Mouse (Mus musculus): ENCODE data around the gene Tmem132c. TPM values are rescaled to one million over a fixed set of nuclear protein-coding genes. Genes with fewer than 3 reads are reported as not detected.

The Tmem132c gene
- total and polyA plus RNA-seq, 2 experiments, result under 0.01 TPM; not detected in 1

GRCm38 (mm10) chr5:127405391-127406000 lies 163.9 kb downstream of the Tmem132c start:
- Histone ChIP-seq H3K9ac (ENCODE audit: low read depth, low read length) (no peak overlapping the region), H3K27me3 (ENCODE audit: control insufficient read depth, insufficient read depth, low read length) (no peaks in the 10 kb centered on the region), H3K4me1 (ENCODE audit: control insufficient read depth, insufficient read depth, low read length) (no peaks in the 10 kb centered on the region), H3K4me3 (ENCODE audit: insufficient read depth, low read depth, low read length) (no peak overlapping the region), H3K27ac (replicated peaks; ENCODE audit: insufficient read depth, low read depth, low read length) (no peak overlapping the region), H3K79me2 (ENCODE audit: control insufficient read depth, insufficient read depth, low read length) (no peaks in the 10 kb centered on the region), H3K36me3 (ENCODE audit: control insufficient read depth, insufficient read depth, low read length) (no peaks in the 10 kb centered on the region)
- TF ChIP-seq CTCF (IDR thresholded peaks at IDR 0.05; ENCODE audit: low read depth, low read length) (no peak), POLR2A (IDR thresholded peaks at IDR 0.05; ENCODE audit: extremely low read depth, insufficient read depth, low read length) (no peak)
- no peak for DNase-seq (ENCODE audit: extremely low read depth, low read depth, low spot score)
- WGBS, result 65% methylated on average over 18 of the region's 18 CpGs

- Histone ChIP-seq H3K27ac (replicated peaks; ENCODE audit: insufficient read depth, low read depth, low read length) (no peak overlapping the region), H3K4me1 (ENCODE audit: control insufficient read depth, insufficient read depth, low read length) (no peaks in the 10 kb centered on the region), H3K36me3 (ENCODE audit: control insufficient read depth, insufficient read depth, low read length) (no peaks in the 10 kb centered on the region), H3K27me3 (ENCODE audit: control insufficient read depth, insufficient read depth, low read length) (no peaks in the 10 kb centered on the region), H3K9ac (ENCODE audit: low read depth, low read length) (no peak overlapping the region), H3K79me2 (ENCODE audit: control insufficient read depth, insufficient read depth, low read length) (no peaks in the 10 kb centered on the region), H3K4me3 (ENCODE audit: insufficient read depth, low read depth, low read length) (no peak overlapping the region)
- DNase-seq (ENCODE audit: extremely low read depth, low read depth, low spot score), result no peak
- 21% methylated on average over 9 of the region's 9 CpGs for WGBS
- TF ChIP-seq CTCF (IDR thresholded peaks at IDR 0.05; ENCODE audit: low read depth, low read length) (no peak), POLR2A (IDR thresholded peaks at IDR 0.05; ENCODE audit: extremely low read depth, insufficient read depth, low read length) (no peak)
Measured at GRCm38 (mm10) chr5:127406014-127406655, 164.5 kb downstream of the Tmem132c start.

- DNase-seq (ENCODE audit: extremely low read depth, low read depth, low spot score), result no peak
- H3K27ac ChIP-seq (replicated peaks; ENCODE audit: insufficient read depth, low read depth, low read length), result no peak overlapping the region
- H3K36me3 ChIP-seq (ENCODE audit: control insufficient read depth, insufficient read depth, low read length), result no peaks in the 10 kb centered on the region
- H3K9ac ChIP-seq (ENCODE audit: low read depth, low read length), result no peak overlapping the region
- H3K27me3 ChIP-seq (ENCODE audit: control insufficient read depth, insufficient read depth, low read length), result no peaks in the 10 kb centered on the region
- H3K79me2 ChIP-seq (ENCODE audit: control insufficient read depth, insufficient read depth, low read length), result no peaks in the 10 kb centered on the region
- 65% methylated on average over 7 of the region's 7 CpGs for WGBS
- no peak overlapping the region for H3K4me3 ChIP-seq (ENCODE audit: insufficient read depth, low read depth, low read length)
- no peaks in the 10 kb centered on the region for H3K4me1 ChIP-seq (ENCODE audit: control insufficient read depth, insufficient read depth, low read length)
- TF ChIP-seq POLR2A (IDR thresholded peaks at IDR 0.05; ENCODE audit: extremely low read depth, insufficient read depth, low read length) (no peak), CTCF (IDR thresholded peaks at IDR 0.05; ENCODE audit: low read depth, low read length) (no peak)
Measured at GRCm38 (mm10) chr5:127416536-127416935, 174.9 kb downstream of the Tmem132c start.

GRCm38 (mm10) chr5:127423936-127424335 lies 182.3 kb downstream of the Tmem132c start:
- H3K79me2 ChIP-seq (ENCODE audit: control insufficient read depth, insufficient read depth, low read length), result no peaks in the 10 kb centered on the region
- TF ChIP-seq POLR2A (IDR thresholded peaks at IDR 0.05; ENCODE audit: extremely low read depth, insufficient read depth, low read length) (no peak), CTCF (IDR thresholded peaks at IDR 0.05; ENCODE audit: low read depth, low read length) (no peak)

DNA sequence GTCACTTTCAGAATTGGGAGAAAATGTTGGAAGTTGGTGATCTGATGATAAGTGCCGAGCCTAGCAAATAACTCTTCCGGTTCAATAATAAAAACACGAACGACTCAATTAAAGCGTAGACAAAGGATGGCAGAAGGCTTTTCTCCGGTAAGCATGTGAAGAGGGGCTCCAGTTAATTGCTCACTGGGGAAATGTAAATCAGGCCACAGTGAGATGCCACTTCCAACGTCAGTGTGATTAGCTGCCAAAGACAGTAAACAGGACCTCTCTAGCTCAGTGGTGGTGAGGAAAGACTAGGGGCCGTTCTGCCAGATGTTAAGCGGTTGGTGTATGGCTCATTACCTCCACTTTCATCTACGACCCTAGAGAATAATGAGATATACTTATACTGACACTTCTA lies 187.5 kb downstream of the Tmem132c start:
- H3K27me3 ChIP-seq (ENCODE audit: control insufficient read depth, insufficient read depth, low read length), result no peaks in the 10 kb centered on the region
- TF ChIP-seq CTCF (IDR thresholded peaks at IDR 0.05; ENCODE audit: low read depth, low read length), result no peak
- no peak for TF ChIP-seq POLR2A (IDR thresholded peaks at IDR 0.05; ENCODE audit: extremely low read depth, insufficient read depth, low read length)
- H3K27ac ChIP-seq (replicated peaks; ENCODE audit: insufficient read depth, low read depth, low read length), result no peak overlapping the region
- no peak for DNase-seq (ENCODE audit: extremely low read depth, low read depth, low spot score)
- no peaks in the 10 kb centered on the region for H3K36me3 ChIP-seq (ENCODE audit: control insufficient read depth, insufficient read depth, low read length)
- H3K4me3 ChIP-seq (ENCODE audit: insufficient read depth, low read depth, low read length), result no peak overlapping the region
- 77% methylated on average over 10 of the region's 10 CpGs for WGBS
- H3K79me2 ChIP-seq (ENCODE audit: control insufficient read depth, insufficient read depth, low read length), result no peaks in the 10 kb centered on the region
- no peak overlapping the region for H3K9ac ChIP-seq (ENCODE audit: low read depth, low read length)
- no peaks in the 10 kb centered on the region for H3K4me1 ChIP-seq (ENCODE audit: control insufficient read depth, insufficient read depth, low read length)

More at GRCm38 (mm10) chr5:127423936-127424335, 182.3 kb downstream of the Tmem132c start:
- no peaks in the 10 kb centered on the region for H3K36me3 ChIP-seq (ENCODE audit: control insufficient read depth, insufficient read depth, low read length)
- DNase-seq (ENCODE audit: extremely low read depth, low read depth, low spot score), result no peak
- H3K27me3 ChIP-seq (ENCODE audit: control insufficient read depth, insufficient read depth, low read length), result no peaks in the 10 kb centered on the region
- H3K4me1 ChIP-seq (ENCODE audit: control insufficient read depth, insufficient read depth, low read length), result no peaks in the 10 kb centered on the region
- H3K27ac ChIP-seq (replicated peaks; ENCODE audit: insufficient read depth, low read depth, low read length), result no peak overlapping the region
- H3K9ac ChIP-seq (ENCODE audit: low read depth, low read length), result no peak overlapping the region
- H3K4me3 ChIP-seq (ENCODE audit: insufficient read depth, low read depth, low read length), result no peak overlapping the region

DNA sequence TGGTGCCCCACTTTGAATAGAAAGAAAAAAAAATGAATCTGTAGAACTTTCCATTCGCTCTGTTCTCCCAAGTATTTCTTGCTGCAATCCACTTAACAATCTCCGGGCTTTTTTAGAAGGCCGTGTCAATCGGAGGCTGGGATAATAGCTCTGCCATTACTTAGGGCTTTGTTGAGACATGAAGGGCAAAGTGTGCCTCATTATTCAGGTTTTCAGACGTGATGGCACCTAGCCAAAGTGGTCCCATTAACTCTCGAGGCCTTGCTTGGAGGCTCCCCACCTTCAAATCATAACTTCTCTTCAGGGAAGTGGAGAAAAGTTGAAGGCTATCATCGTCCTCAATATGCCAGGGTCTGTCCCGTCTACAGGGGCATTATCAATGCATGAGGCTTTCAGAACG lies 190.0 kb downstream of the Tmem132c start:
- DNase-seq (ENCODE audit: extremely low read depth, low read depth, low spot score), result no peak
- Histone ChIP-seq H3K27ac (replicated peaks; ENCODE audit: insufficient read depth, low read depth, low read length) (no peak overlapping the region), H3K9ac (ENCODE audit: low read depth, low read length) (no peak overlapping the region), H3K27me3 (ENCODE audit: control insufficient read depth, insufficient read depth, low read length) (no peaks in the 10 kb centered on the region), H3K36me3 (ENCODE audit: control insufficient read depth, insufficient read depth, low read length) (no peaks in the 10 kb centered on the region), H3K79me2 (ENCODE audit: control insufficient read depth, insufficient read depth, low read length) (no peaks in the 10 kb centered on the region), H3K4me3 (ENCODE audit: insufficient read depth, low read depth, low read length) (no peak overlapping the region), H3K4me1 (ENCODE audit: control insufficient read depth, insufficient read depth, low read length) (no peaks in the 10 kb centered on the region)
- 79% methylated on average over 9 of the region's 9 CpGs for WGBS
- no peak for TF ChIP-seq POLR2A (IDR thresholded peaks at IDR 0.05; ENCODE audit: extremely low read depth, insufficient read depth, low read length)
- no peak for TF ChIP-seq CTCF (IDR thresholded peaks at IDR 0.05; ENCODE audit: low read depth, low read length)
